Mouse (Mus musculus): ENCODE results near the gene Amotl2. TPM values are rescaled to one million over a fixed set of nuclear protein-coding genes. Genes with fewer than 3 reads are reported as not detected.
A peak's percentile ranks its signal among the peaks of the same experiment; 100 is the strongest.

Amotl2 gene
- polyA plus RNA-seq, 1 experiment from 2014 or later: 38.6 TPM

GRCm38 (mm10) chr9:102690891-102691290 is 25.6 kb upstream of the Amotl2 start:
- H3K9ac ChIP-seq (ENCODE audit: low read length): peak overlapping the region; percentile 83
- ATAC-seq (replicated peaks; ENCODE audit: extremely low read depth, insufficient read depth, low FRiP score): no peak
- no peaks in the 10 kb centered on the region for H3K9me3 ChIP-seq (replicated peaks; ENCODE audit: control insufficient read depth, low read length)
- no peaks in the 10 kb centered on the region for H3K36me3 ChIP-seq (ENCODE audit: control insufficient read depth, insufficient read depth)
- H3K27me3 ChIP-seq (ENCODE audit: control insufficient read depth, insufficient read depth, low read length): no peaks in the 10 kb centered on the region
- H3K27ac ChIP-seq (ENCODE audit: low read length): no peak overlapping the region
- H3K4me3 ChIP-seq (ENCODE audit: low read length): peak overlapping the region; percentile 73
- peaks cover 17% of the 10 kb centered on the region for H3K4me1 ChIP-seq (ENCODE audit: control insufficient read depth, insufficient read depth, low read length)
- H3K4me2 ChIP-seq (ENCODE audit: low read depth, low read length): peak overlapping the region; percentile 88
- 9% methylated on average over 15 of the region's 15 CpGs for WGBS

- H3K9me3 ChIP-seq (replicated peaks; ENCODE audit: control insufficient read depth, low read length): no peaks in the 10 kb centered on the region
- H3K36me3 ChIP-seq (ENCODE audit: control insufficient read depth, insufficient read depth): no peaks in the 10 kb centered on the region
- H3K4me2 ChIP-seq (ENCODE audit: low read depth, low read length): no peak overlapping the region
- no peak overlapping the region for H3K27ac ChIP-seq (ENCODE audit: low read length)
- WGBS: 50% methylated on average over 9 of the region's 9 CpGs
- 0 out of 2 replicates have a peak, but pooled peaks have one; percentile 6 for ATAC-seq (replicated peaks; ENCODE audit: extremely low read depth, insufficient read depth, low FRiP score)
- H3K4me3 ChIP-seq (ENCODE audit: low read length): no peak overlapping the region
- H3K4me1 ChIP-seq (ENCODE audit: control insufficient read depth, insufficient read depth, low read length): peaks cover 13% of the 10 kb centered on the region
- no peaks in the 10 kb centered on the region for H3K27me3 ChIP-seq (ENCODE audit: control insufficient read depth, insufficient read depth, low read length)
- H3K9ac ChIP-seq (ENCODE audit: low read length): no peak overlapping the region
Measured at GRCm38 (mm10) chr9:102692564-102693475, 23.7 kb upstream of the Amotl2 start.

DNA sequence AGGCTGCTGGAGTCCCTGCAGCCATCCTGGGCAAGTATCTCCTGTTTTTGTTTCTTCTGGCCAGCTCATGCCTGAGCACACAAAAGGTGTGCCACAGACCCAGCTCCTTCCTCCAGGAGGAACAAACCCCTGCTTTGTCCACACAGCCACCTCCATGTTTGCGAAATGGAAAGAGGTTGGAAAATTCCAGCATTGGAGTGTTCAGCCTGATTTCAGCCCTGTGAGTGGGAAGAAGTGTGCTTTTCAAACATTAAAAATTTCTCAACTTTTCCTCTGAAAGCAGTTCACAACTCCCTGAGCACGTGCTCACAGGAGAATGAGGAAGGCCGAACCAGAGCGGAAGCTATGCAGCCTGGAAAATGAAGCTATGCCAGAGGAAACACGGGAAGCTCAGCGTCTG is 15.4 kb upstream of the Amotl2 start:
- H3K27ac ChIP-seq (ENCODE audit: low read length): no peak overlapping the region
- 80% methylated on average over 6 of the region's 6 CpGs for WGBS
- no peaks in the 10 kb centered on the region for H3K36me3 ChIP-seq (ENCODE audit: control insufficient read depth, insufficient read depth)
- H3K9me3 ChIP-seq (replicated peaks; ENCODE audit: control insufficient read depth, low read length): no peaks in the 10 kb centered on the region
- 0 out of 2 replicates have a peak, but pooled peaks cover under 1% of the 10 kb centered on the region for H3K4me1 ChIP-seq (ENCODE audit: control insufficient read depth, insufficient read depth, low read length)
- no peak for ATAC-seq (replicated peaks; ENCODE audit: extremely low read depth, insufficient read depth, low FRiP score)
- H3K27me3 ChIP-seq (ENCODE audit: control insufficient read depth, insufficient read depth, low read length): no peaks in the 10 kb centered on the region
- H3K9ac ChIP-seq (ENCODE audit: low read length): no peak overlapping the region
- H3K4me3 ChIP-seq (ENCODE audit: low read length): no peak overlapping the region
- H3K4me2 ChIP-seq (ENCODE audit: low read depth, low read length): no peak overlapping the region

DNA sequence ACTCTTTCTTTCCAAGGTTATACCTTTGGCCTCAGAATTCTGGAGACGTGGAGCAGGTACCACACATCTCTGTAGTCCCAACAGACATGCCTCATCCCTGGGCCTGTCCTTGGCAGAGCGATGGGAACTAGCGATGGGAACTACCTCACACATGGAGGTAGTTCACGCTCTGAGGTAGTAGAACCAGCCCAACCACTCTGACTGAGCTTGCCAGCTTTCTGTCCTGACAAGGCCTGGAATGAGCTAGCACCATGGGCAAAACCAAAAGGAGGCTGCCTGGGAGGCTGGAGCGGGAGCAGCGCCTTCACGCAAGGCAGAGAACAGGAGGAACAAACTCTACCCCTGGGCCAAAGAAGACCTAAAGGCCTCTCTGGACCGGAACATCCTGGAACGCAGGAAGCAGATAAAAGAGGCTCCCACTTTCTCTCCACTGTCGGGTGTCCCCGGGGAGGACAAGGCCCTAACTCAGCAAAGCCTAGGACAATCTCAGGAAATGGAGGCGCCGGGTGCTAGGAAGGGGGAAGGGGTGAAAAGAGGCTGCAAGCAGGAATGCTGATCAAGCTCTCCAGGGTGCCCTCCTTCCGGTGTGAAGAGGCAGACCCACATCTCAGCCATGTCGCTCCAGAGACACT is 6.9 kb upstream of the Amotl2 start:
- Histone ChIP-seq H3K4me1 (ENCODE audit: control insufficient read depth, insufficient read depth, low read length) (peaks cover 20% of the 10 kb centered on the region), H3K4me3 (ENCODE audit: low read length) (no peak overlapping the region), H3K4me2 (ENCODE audit: low read depth, low read length) (no peak overlapping the region), H3K9ac (ENCODE audit: low read length) (no peak overlapping the region), H3K27me3 (ENCODE audit: control insufficient read depth, insufficient read depth, low read length) (no peaks in the 10 kb centered on the region), H3K27ac (ENCODE audit: low read length) (0 out of 2 replicates have a peak overlapping the region, but pooled peaks have one; percentile 28), H3K36me3 (ENCODE audit: control insufficient read depth, insufficient read depth) (no peaks in the 10 kb centered on the region), H3K9me3 (replicated peaks; ENCODE audit: control insufficient read depth, low read length) (no peaks in the 10 kb centered on the region)
- peak; percentile 55; the same call in 1 of the 2 replicates for ATAC-seq (replicated peaks; ENCODE audit: extremely low read depth, insufficient read depth, low FRiP score)
- WGBS: 53% methylated on average over 15 of the region's 15 CpGs

DNA sequence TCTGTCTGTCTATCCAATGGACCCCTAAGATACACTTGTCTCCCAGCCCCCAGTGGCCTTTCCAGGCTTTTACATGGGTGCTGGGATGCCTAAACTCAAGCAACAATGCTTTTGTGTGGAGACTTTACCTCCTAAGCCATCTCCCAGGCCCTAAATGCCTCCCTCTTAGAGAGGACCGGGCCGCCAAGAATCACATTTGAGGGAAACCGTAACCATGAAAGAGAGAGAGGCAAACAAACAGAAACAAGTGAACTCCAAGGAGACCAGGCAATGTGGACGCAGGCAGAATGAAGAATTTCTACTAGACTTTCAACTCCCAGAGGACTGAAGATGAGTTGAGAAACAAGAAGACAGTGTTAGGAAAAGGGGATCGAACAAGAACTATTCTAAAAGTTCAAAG is 6.0 kb upstream of the Amotl2 start:
- no peak overlapping the region for H3K4me3 ChIP-seq (ENCODE audit: low read length)
- no peaks in the 10 kb centered on the region for H3K27me3 ChIP-seq (ENCODE audit: control insufficient read depth, insufficient read depth, low read length)
- no peak overlapping the region for H3K9ac ChIP-seq (ENCODE audit: low read length)
- no peaks in the 10 kb centered on the region for H3K9me3 ChIP-seq (replicated peaks; ENCODE audit: control insufficient read depth, low read length)
- 80% methylated on average over 5 of the region's 5 CpGs for WGBS
- H3K4me1 ChIP-seq (ENCODE audit: control insufficient read depth, insufficient read depth, low read length): peaks cover 29% of the 10 kb centered on the region
- H3K27ac ChIP-seq (ENCODE audit: low read length): no peak overlapping the region
- H3K36me3 ChIP-seq (ENCODE audit: control insufficient read depth, insufficient read depth): no peaks in the 10 kb centered on the region
- H3K4me2 ChIP-seq (ENCODE audit: low read depth, low read length): no peak overlapping the region
- no peak for ATAC-seq (replicated peaks; ENCODE audit: extremely low read depth, insufficient read depth, low FRiP score)

- 67% methylated on average over 2 of the region's 2 CpGs for WGBS
- Histone ChIP-seq H3K9ac (ENCODE audit: low read length) (no peak overlapping the region), H3K4me3 (ENCODE audit: low read length) (no peak overlapping the region), H3K4me2 (ENCODE audit: low read depth, low read length) (no peak overlapping the region), H3K27me3 (ENCODE audit: control insufficient read depth, insufficient read depth, low read length) (no peaks in the 10 kb centered on the region), H3K27ac (ENCODE audit: low read length) (no peak overlapping the region), H3K36me3 (ENCODE audit: control insufficient read depth, insufficient read depth) (no peaks in the 10 kb centered on the region), H3K4me1 (ENCODE audit: control insufficient read depth, insufficient read depth, low read length) (peaks cover 38% of the 10 kb centered on the region), H3K9me3 (replicated peaks; ENCODE audit: control insufficient read depth, low read length) (no peaks in the 10 kb centered on the region)
- no peak for ATAC-seq (replicated peaks; ENCODE audit: extremely low read depth, insufficient read depth, low FRiP score)
Measured at GRCm38 (mm10) chr9:102713797-102714196, 2.7 kb upstream of the Amotl2 start.

DNA sequence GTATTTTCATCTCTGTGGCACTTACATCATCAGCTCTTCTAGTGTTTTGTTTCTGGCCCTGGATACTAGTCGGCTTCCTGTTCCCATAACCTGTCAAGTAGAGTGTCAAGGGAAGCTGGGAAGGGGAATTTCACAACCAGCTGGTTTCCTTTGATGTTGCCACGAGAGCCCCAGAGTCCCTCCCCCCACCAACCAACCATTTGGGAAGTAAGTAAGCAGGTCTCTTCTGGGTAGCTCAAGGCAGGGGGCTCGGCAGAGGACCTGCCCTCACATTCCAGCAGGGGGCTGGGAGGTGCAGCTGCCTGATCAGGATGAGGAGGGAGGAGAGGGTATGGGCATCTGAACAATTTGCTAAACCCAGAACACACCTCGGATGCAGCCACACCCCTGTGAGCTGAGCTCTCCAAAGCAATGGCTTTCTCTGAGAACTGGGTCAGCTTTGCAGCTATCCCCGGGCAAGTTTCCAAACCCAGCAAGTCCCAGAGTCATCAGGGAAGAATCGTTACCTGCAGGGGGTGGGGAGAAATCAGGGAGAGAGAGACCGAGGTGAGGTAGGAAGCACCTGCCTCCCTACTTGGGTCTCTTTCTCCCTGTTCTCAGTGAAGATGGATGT is 1.5 kb upstream of the Amotl2 start:
- Histone ChIP-seq H3K9ac (ENCODE audit: low read length) (0 out of 2 replicates have a peak overlapping the region, but pooled peaks have one; percentile 14), H3K4me3 (ENCODE audit: low read length) (no peak overlapping the region), H3K27me3 (ENCODE audit: control insufficient read depth, insufficient read depth, low read length) (no peaks in the 10 kb centered on the region), H3K4me1 (ENCODE audit: control insufficient read depth, insufficient read depth, low read length) (peaks cover 30% of the 10 kb centered on the region), H3K4me2 (ENCODE audit: low read depth, low read length) (no peak overlapping the region), H3K36me3 (ENCODE audit: control insufficient read depth, insufficient read depth) (peaks cover under 1% of the 10 kb centered on the region; the same call in 1 of the 2 replicates), H3K9me3 (replicated peaks; ENCODE audit: control insufficient read depth, low read length) (no peaks in the 10 kb centered on the region), H3K27ac (ENCODE audit: low read length) (peak overlapping the region; percentile 56; the same call in 1 of the 2 replicates)
- no peak for ATAC-seq (replicated peaks; ENCODE audit: extremely low read depth, insufficient read depth, low FRiP score)
- 10% methylated on average over 7 of the region's 7 CpGs for WGBS

GRCm38 (mm10) chr9:102715506-102715900 is 969 bp upstream of the Amotl2 start:
- no peak overlapping the region for H3K27ac ChIP-seq (ENCODE audit: low read length)
- no peak overlapping the region for H3K4me3 ChIP-seq (ENCODE audit: low read length)
- peaks cover 5% of the 10 kb centered on the region for H3K36me3 ChIP-seq (ENCODE audit: control insufficient read depth, insufficient read depth)
- no peaks in the 10 kb centered on the region for H3K27me3 ChIP-seq (ENCODE audit: control insufficient read depth, insufficient read depth, low read length)
- ATAC-seq (replicated peaks; ENCODE audit: extremely low read depth, insufficient read depth, low FRiP score): no peak
- H3K9ac ChIP-seq (ENCODE audit: low read length): peak overlapping the region; percentile 19; the same call in 1 of the 2 replicates
- peaks cover 32% of the 10 kb centered on the region for H3K4me1 ChIP-seq (ENCODE audit: control insufficient read depth, insufficient read depth, low read length)
- H3K4me2 ChIP-seq (ENCODE audit: low read depth, low read length): no peak overlapping the region
- 65% methylated on average over 2 of the region's 2 CpGs for WGBS
- H3K9me3 ChIP-seq (replicated peaks; ENCODE audit: control insufficient read depth, low read length): no peaks in the 10 kb centered on the region

Data from heart, embryonic 16.5 days (tissue).